Mouse (Mus musculus) hindbrain, embryonic 10.5 days (tissue): Measurements from ENCODE around the gene Gm49027. TPM values are rescaled to one million over a fixed set of nuclear protein-coding genes. Genes with fewer than 3 reads are reported as not detected.
"Not testable (repeated sequence)": the region's sequence is repeated elsewhere in the genome, so short reads cannot be mapped to it uniquely, and the experiment has no call there.

Experiments used
- DNase-seq: peaks from one replicate; pipeline ENCODE4 v3.0.0-alpha.2; 2017; ENCODE audit warnings: low spot score
- H3K27ac ChIP-seq: fragments of 300-500 bp; sonication (generic); 2 replicates; pipeline ENCODE4 v1.5.1; 2016; ENCODE audit warnings: mild to moderate bottlenecking, moderate library complexity
- H3K27me3 ChIP-seq: fragments of 300-500 bp; sonication (generic); 2 replicates; pipeline ENCODE4 v1.6.1; 2016; ENCODE audit warnings: mild to moderate bottlenecking; ENCODE audit not compliant: poor library complexity, insufficient read depth, severe bottlenecking
- H3K36me3 ChIP-seq: fragments of 300-500 bp; sonication (generic); 2 replicates; pipeline ENCODE4 v1.6.1; 2016; ENCODE audit warnings: mild to moderate bottlenecking, moderate library complexity
- H3K4me1 ChIP-seq: fragments of 300-500 bp; sonication (generic); replicated peaks from 2 replicates; pipeline ENCODE4 v1.6.1; 2016; ENCODE audit warnings: mild to moderate bottlenecking
- H3K4me3 ChIP-seq: fragments of 300-500 bp; sonication (generic); 2 replicates; pipeline ENCODE4 v1.5.1; 2016; ENCODE audit warnings: mild to moderate bottlenecking, moderate library complexity
- H3K9me3 ChIP-seq: fragments of 300-500 bp; sonication (generic); 2 replicates; pipeline ENCODE4 v1.6.1; 2016; ENCODE audit warnings: mild to moderate bottlenecking, moderate library complexity
- WGBS: fragments of 180-500 bp; shearing (Covaris S2); methylation state at CpG from one replicate; pipeline ENCODE4 v1.1.7; 2016; 5-methylcytosine and 5-hydroxymethylcytosine counted together
- polyA plus RNA-seq: library from polyadenylated mRNA; unstranded; fragments of >200 nt; fragmentation: Nextera tagmentation; extraction: Ambion mirVana; gene quantifications from 2 replicates; pipeline ENCODE4 v1.2.1, GENCODE M21; 2016

Gene Gm49027
- polyA plus RNA-seq, 1 experiment from 2014 or later = not detected

DNA sequence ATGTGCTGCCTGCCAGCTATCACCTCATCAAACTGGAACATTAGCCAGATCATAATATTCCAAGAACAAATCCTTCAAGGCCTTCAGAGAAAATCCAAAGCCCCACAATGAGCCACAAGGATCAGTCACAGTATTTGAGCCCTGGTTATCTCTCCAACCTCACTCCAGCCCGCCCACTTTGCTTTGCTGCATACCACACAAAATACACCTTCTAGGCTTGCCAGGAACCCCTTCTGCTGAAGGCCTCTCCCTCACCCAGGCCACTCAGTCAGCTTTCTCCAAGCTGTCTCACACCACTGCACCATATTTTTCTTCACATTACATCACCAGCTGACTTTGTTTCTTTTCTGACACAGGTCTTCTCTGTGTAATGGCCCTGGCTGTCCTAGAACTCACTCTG is 3.1 kb downstream of the Gm49027 start:
- DNase-seq = no peak
- Histone ChIP-seq H3K27me3 (no peaks in the 10 kb centered on the region), H3K27ac (no peak overlapping the region), H3K9me3 (no peaks in the 10 kb centered on the region), H3K4me3 (peak overlapping the region; percentile 97; the same call in 1 of the 2 replicates), H3K36me3 (peaks cover 32% of the 10 kb centered on the region), H3K4me1 (peaks cover 33% of the 10 kb centered on the region)
- WGBS = 88% methylated on average over 1 of the region's 1 CpGs

DNA sequence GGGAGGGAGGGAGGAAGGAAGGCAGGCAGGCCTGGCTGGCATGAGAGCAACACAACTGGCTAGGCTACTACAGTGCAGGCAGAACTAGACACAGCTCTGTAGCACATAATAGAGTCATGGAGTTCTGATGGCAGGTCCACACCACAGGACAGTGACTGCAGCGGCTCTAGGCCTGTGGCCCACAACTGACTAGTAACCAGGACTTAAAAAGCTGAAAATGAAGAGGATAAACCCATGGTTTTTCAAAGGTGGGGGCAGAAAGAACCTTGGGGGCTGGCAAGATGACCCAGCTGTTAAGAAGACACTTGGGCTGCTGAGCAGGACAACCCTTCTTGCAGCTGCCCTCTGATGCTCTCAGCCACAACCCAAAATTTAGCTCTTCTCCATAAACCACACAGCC is 3.7 kb downstream of the Gm49027 start:
- Histone ChIP-seq H3K36me3 (peaks cover 35% of the 10 kb centered on the region), H3K4me1 (peaks cover 33% of the 10 kb centered on the region), H3K9me3 (no peaks in the 10 kb centered on the region), H3K4me3 (no peak overlapping the region), H3K27me3 (no peaks in the 10 kb centered on the region), H3K27ac (no peak overlapping the region)
- DNase-seq = no peak
- 87% methylated on average over 1 of the region's 1 CpGs for WGBS

GRCm38 (mm10) chr5:123520666-123521065 is 4.6 kb downstream of the Gm49027 start:
- WGBS = 88% methylated on average over 9 of the region's 9 CpGs
- no peak overlapping the region for H3K4me3 ChIP-seq
- no peaks in the 10 kb centered on the region for H3K9me3 ChIP-seq
- H3K27me3 ChIP-seq = no peaks in the 10 kb centered on the region
- no peak overlapping the region for H3K27ac ChIP-seq
- H3K36me3 ChIP-seq = peaks cover 41% of the 10 kb centered on the region
- peaks cover 33% of the 10 kb centered on the region for H3K4me1 ChIP-seq
- no peak for DNase-seq

DNA sequence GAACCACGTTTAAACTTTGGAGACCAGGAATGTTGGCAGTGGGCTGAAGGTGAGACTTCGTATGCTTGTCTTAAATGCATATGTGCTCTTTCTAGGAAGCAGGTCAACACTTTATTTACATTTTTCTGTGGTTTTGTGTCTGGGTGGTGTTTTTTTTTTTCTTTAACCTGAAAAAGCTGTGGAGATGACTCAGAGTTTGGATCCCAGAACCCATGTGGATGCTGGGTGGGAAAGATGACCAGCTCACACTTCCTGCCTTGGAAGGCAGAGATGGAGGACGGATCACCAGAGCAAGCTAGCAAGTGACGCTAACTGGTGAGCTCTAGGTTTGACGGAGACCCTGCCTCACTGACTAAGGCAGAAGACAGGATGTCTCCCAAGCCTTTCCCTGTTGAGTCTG is 10.4 kb downstream of the Gm49027 start:
- no peak for DNase-seq
- H3K27me3 ChIP-seq = no peaks in the 10 kb centered on the region; the same call in 1 of the 2 replicates
- WGBS = 93% methylated on average over 5 of the region's 5 CpGs
- no peak overlapping the region for H3K4me3 ChIP-seq
- 0 out of 2 replicates have a peak, but pooled peaks cover 2% of the 10 kb centered on the region for H3K4me1 ChIP-seq
- H3K27ac ChIP-seq = no peak overlapping the region
- peaks cover 93% of the 10 kb centered on the region for H3K36me3 ChIP-seq
- no peaks in the 10 kb centered on the region for H3K9me3 ChIP-seq

DNA sequence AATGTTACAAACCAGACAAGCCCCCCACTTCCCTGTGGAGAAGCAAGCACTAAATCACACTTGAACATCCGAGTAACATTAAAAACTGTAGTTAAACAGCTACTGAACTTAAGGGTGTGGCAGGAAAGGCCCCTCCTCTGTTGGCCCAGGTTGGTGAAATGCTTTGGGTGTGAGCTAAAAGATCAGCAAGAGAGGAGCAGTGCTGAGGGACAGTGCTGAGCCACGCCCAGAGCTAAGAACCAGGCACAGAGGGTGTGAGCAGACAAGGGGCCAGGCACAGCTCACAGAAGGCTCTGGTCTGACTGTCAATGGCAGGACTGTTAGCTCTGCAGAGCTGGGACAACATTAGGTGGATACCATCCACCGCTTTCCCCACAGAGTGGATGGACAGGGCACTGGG is 13.2 kb downstream of the Gm49027 start:
- 86% methylated on average over 3 of the region's 3 CpGs for WGBS
- no peak overlapping the region for H3K4me3 ChIP-seq
- peaks cover 15% of the 10 kb centered on the region for H3K27me3 ChIP-seq
- H3K36me3 ChIP-seq = peaks cover 67% of the 10 kb centered on the region
- peaks cover 22% of the 10 kb centered on the region for H3K4me1 ChIP-seq
- H3K9me3 ChIP-seq = no peaks in the 10 kb centered on the region
- DNase-seq = no peak
- H3K27ac ChIP-seq = no peak overlapping the region

DNA sequence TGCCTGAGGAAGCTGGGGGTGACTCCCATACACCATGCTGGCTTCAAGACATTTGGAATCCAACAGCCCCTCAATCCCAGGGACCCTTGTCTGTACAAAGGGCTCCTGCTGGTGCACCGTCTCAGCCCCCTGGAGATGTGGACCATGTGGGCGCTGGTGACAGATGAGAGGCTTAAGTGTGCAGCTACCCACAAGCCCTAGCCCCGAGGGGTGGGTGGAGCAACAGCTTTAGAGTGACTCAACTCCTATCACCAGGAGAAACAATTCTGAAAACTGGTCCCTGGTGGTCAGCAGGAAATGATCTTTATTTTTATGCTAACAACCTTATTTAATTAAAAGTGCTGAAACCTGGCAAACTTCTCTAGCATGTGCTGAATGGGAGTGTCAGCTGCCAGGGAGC is 13.9 kb downstream of the Gm49027 start:
- H3K9me3 ChIP-seq, H3K4me3 ChIP-seq, H3K27ac ChIP-seq, DNase-seq: not testable (repeated sequence)
- WGBS = 86% methylated on average over 3 of the region's 3 CpGs
- H3K4me1 ChIP-seq = peaks cover 22% of the 10 kb centered on the region
- peaks cover 60% of the 10 kb centered on the region for H3K36me3 ChIP-seq
- H3K27me3 ChIP-seq = peaks cover 22% of the 10 kb centered on the region

DNA sequence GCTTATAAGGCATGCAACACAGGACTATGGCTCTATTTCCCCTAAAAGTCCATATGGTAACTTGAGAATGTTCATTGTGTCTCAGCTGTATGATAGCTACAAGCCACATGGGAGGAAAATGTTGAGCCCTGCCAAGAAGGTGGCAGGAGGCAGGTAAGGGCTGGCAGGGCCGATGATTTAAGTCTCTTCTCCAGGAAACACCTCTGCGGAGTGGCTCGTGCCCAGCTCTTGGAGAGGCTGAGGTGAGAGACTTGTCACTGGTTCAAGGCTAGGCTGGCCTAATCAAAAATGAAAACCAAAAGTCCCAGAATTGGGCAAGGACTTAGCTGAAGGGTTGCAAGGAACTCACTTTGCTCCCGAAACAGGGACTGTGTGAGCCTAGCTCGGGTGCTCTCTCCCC is 15.1 kb downstream of the Gm49027 start, which contains the start of gene B3gnt4:
B3gnt4 (plus strand) TSS at position 301 of the 400 bp plus-strand sequence.
- Histone ChIP-seq H3K9me3 (no peaks in the 10 kb centered on the region), H3K4me3 (peak within 1 kb of the TSS; percentile 67; the same call in 1 of the 2 replicates), H3K4me1 (peaks cover 22% of the 10 kb centered on the region), H3K27me3 (peaks cover 27% of the 10 kb centered on the region), H3K36me3 (peaks cover 47% of the 10 kb centered on the region), H3K27ac (no peak within 1 kb of the TSS)
- DNase-seq = no peak
- 90% methylated on average over 5 of the region's 5 CpGs for WGBS

GRCm38 (mm10) chr5:123508921-123509320 is 16.4 kb downstream of the Gm49027 start:
- no peaks in the 10 kb centered on the region for H3K9me3 ChIP-seq
- WGBS = 10% methylated on average over 12 of the region's 12 CpGs
- peaks cover 22% of the 10 kb centered on the region for H3K4me1 ChIP-seq
- peak overlapping the region; percentile 67 for H3K4me3 ChIP-seq
- DNase-seq = no peak
- H3K27ac ChIP-seq = peak overlapping the region; percentile 85
- peaks cover 30% of the 10 kb centered on the region for H3K27me3 ChIP-seq
- H3K36me3 ChIP-seq = peaks cover 35% of the 10 kb centered on the region

- Histone ChIP-seq H3K4me3 (peak overlapping the region; percentile 67), H3K27ac (peak overlapping the region; percentile 85), H3K9me3 (no peaks in the 10 kb centered on the region), H3K27me3 (peaks cover 30% of the 10 kb centered on the region), H3K36me3 (peaks cover 29% of the 10 kb centered on the region), H3K4me1 (peaks cover 30% of the 10 kb centered on the region)
- WGBS = under 1% methylated on average over 59 of the region's 59 CpGs
- peak; percentile 93 for DNase-seq
These were observed 17.2 kb downstream of the Gm49027 start for GRCm38 (mm10) chr5:123507936-123508723.

DNA sequence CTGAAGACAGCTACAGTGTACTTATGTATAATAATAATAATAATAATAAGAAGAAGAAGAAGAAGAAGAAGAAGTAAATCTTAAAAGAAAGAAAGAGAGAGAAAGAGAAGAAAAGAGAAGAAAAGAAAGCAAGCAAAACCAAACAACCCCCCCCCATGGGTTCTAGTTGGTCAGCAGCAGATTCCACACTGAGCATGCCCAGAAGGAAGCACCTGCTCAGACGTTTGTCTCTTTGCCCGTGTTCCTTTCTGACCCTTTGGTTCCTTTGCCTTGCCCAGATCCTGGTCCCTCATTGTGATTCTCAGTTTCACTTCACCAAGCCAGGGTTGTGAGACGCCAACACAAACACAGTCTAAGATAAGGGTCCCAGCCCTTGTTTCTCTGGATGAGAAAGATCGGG is 23.3 kb downstream of the Gm49027 start:
- Histone ChIP-seq H3K9me3 (no peaks in the 10 kb centered on the region), H3K4me3 (no peak overlapping the region), H3K27ac (no peak overlapping the region), H3K36me3 (no peaks in the 10 kb centered on the region), H3K27me3 (peaks cover 29% of the 10 kb centered on the region), H3K4me1 (peaks cover 32% of the 10 kb centered on the region)
- WGBS = 82% methylated on average over 4 of the region's 4 CpGs
- no peak for DNase-seq

DNA sequence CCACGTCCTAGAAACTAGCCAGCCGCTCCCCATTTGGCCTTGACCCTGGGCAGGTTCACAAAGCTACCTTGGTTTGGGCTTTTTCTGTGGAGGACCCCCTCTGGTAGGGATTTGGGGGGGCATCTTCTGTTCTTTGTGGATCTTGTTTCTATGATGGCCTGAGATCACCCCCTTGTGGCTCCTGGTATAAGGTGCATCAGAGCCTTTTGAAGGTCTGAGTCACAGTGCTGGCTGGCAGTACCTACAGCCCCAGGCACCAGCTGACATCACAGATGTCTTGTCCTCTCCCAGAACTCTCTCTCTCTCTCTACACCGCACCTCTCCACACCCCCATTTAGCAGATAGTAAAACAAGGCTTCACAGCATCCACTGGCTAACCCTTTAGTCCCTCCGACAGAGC is 25.6 kb downstream of the Gm49027 start:
- H3K27ac ChIP-seq = no peak overlapping the region
- WGBS = 48% methylated on average over 4 of the region's 4 CpGs

GRCm38 (mm10) chr5:123489935-123490334 is 35.4 kb downstream of the Gm49027 start:
- Histone ChIP-seq H3K9me3 (no peaks in the 10 kb centered on the region), H3K27me3 (peaks cover 7% of the 10 kb centered on the region), H3K4me3 (no peak overlapping the region), H3K36me3 (no peaks in the 10 kb centered on the region), H3K4me1 (peaks cover 14% of the 10 kb centered on the region), H3K27ac (no peak overlapping the region)
- no peak for DNase-seq
- WGBS = 50% methylated on average over 9 of the region's 9 CpGs

More for the DNA sequence above, 25.6 kb downstream of the Gm49027 start:
- peaks cover 21% of the 10 kb centered on the region for H3K27me3 ChIP-seq
- H3K36me3 ChIP-seq = no peaks in the 10 kb centered on the region
- peaks cover 38% of the 10 kb centered on the region for H3K4me1 ChIP-seq
- H3K9me3 ChIP-seq = no peaks in the 10 kb centered on the region
- no peak for DNase-seq
- no peak overlapping the region for H3K4me3 ChIP-seq

DNA sequence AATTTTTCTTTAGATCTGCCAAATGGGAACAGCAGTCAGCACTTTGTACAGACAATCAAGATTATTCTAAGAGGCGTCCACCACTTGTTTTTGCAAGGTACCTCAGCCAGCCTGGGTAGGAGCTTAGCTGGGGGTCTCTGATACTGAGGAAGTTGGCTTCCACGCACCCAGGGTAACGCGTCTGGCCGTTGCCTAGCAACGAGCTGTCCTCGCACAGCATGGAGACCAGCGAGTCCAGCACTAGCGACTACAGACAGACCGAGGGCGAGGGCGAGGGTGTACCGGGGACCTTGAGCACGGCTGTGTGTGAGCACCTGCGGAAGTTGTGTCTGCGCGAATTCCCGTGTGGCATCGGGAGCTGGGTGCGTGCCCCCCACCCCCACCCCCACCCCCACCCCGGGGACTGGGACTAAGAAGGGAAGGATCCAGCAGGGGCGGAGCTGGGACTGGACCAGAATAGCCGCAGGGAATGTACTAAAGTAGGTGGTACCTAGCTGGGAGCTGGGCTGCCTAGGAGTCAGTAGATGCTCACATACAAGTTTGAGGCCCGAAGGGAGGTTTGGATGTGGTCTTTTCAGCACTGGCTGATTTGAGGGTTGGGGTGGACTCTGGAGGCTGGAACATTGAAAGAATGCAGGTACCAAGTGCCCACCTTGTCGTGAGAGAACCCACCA is 36.0 kb downstream of the Gm49027 start, which contains the start of the genes Lrrc43 and Il31:
Lrrc43 (plus strand) TSS at position 194 of the 674 bp plus-strand sequence.
Il31 (minus strand) TSS at position 378 of the 674 bp plus-strand sequence.
- Histone ChIP-seq H3K27ac (no peak within 1 kb of the TSS), H3K9me3 (no peaks in the 10 kb centered on the region), H3K36me3 (no peaks in the 10 kb centered on the region), H3K4me3 (peak within 1 kb of the TSS; percentile 47), H3K27me3 (peaks cover 7% of the 10 kb centered on the region), H3K4me1 (peaks cover 14% of the 10 kb centered on the region)
- peak; percentile 60 for DNase-seq
- WGBS = 8% methylated on average over 25 of the region's 25 CpGs
